Mouse (Mus musculus): ENCODE measurements at regions not wholly inside any gene's neighbourhood (a gene's known extent, or its start where the extent isn't known, plus 50 kb on each side); places are given as distances from the start of the nearest gene placed in this dataset.
"Not testable (repeated sequence)": the region's sequence is repeated elsewhere in the genome, so short reads cannot be mapped to it uniquely, and the experiment has no call there.

- no peak overlapping the region for H3K4me3 ChIP-seq (ENCODE audit: low read length)
- no peak overlapping the region for H3K27ac ChIP-seq (ENCODE audit: low read depth, low read length)
- H3K9me3 ChIP-seq (ENCODE audit: control insufficient read depth, low read length), result no peaks in the 10 kb centered on the region
- H3K36me3 ChIP-seq (ENCODE audit: control insufficient read depth, insufficient read depth, low read length), result no peaks in the 10 kb centered on the region
- no peak overlapping the region for H3K9ac ChIP-seq (ENCODE audit: low read depth, low read length)
- no peaks in the 10 kb centered on the region for H3K27me3 ChIP-seq (replicated peaks; ENCODE audit: control insufficient read depth, insufficient read depth, low read length)
- no peak for ATAC-seq
- H3K4me2 ChIP-seq (ENCODE audit: low read length), result no peak overlapping the region
- 85% methylated on average over 4 of the region's 4 CpGs for WGBS
- H3K4me1 ChIP-seq (ENCODE audit: control insufficient read depth, insufficient read depth, low read depth, low read length), result no peaks in the 10 kb centered on the region
Measured at GRCm38 (mm10) chr3:21774172-21774842, 302.1 kb upstream of the Tbl1xr1 start.

GRCm38 (mm10) chr3:21778789-21779188 is 297.7 kb upstream of the Tbl1xr1 start:
- Histone ChIP-seq H3K4me1 (ENCODE audit: control insufficient read depth, insufficient read depth, low read depth, low read length) (no peaks in the 10 kb centered on the region), H3K27ac (ENCODE audit: low read depth, low read length) (no peak overlapping the region), H3K4me3 (ENCODE audit: low read length) (no peak overlapping the region), H3K27me3 (replicated peaks; ENCODE audit: control insufficient read depth, insufficient read depth, low read length) (no peaks in the 10 kb centered on the region), H3K36me3 (ENCODE audit: control insufficient read depth, insufficient read depth, low read length) (no peaks in the 10 kb centered on the region), H3K9me3 (ENCODE audit: control insufficient read depth, low read length) (no peaks in the 10 kb centered on the region), H3K9ac (ENCODE audit: low read depth, low read length) (no peak overlapping the region), H3K4me2 (ENCODE audit: low read length) (no peak overlapping the region)
- ATAC-seq, result no peak
- WGBS, result 74% methylated on average over 4 of the region's 4 CpGs

- WGBS, result 52% methylated on average over 4 of the region's 4 CpGs
- no peaks in the 10 kb centered on the region for H3K4me1 ChIP-seq (ENCODE audit: control insufficient read depth, insufficient read depth, low read depth, low read length)
- no peak overlapping the region for H3K27ac ChIP-seq (ENCODE audit: low read depth, low read length)
- no peaks in the 10 kb centered on the region for H3K36me3 ChIP-seq (ENCODE audit: control insufficient read depth, insufficient read depth, low read length)
- no peak overlapping the region for H3K4me3 ChIP-seq (ENCODE audit: low read length)
- no peak overlapping the region for H3K4me2 ChIP-seq (ENCODE audit: low read length)
- H3K9me3 ChIP-seq (ENCODE audit: control insufficient read depth, low read length), result no peaks in the 10 kb centered on the region
- no peak for ATAC-seq
- no peak overlapping the region for H3K9ac ChIP-seq (ENCODE audit: low read depth, low read length)
- H3K27me3 ChIP-seq (replicated peaks; ENCODE audit: control insufficient read depth, insufficient read depth, low read length), result no peaks in the 10 kb centered on the region
Measured at GRCm38 (mm10) chr3:21791983-21792631, 284.3 kb upstream of the Tbl1xr1 start.

- Histone ChIP-seq H3K9ac (ENCODE audit: low read depth, low read length) (no peak overlapping the region), H3K9me3 (ENCODE audit: control insufficient read depth, low read length) (no peaks in the 10 kb centered on the region), H3K4me3 (ENCODE audit: low read length) (no peak overlapping the region), H3K27ac (ENCODE audit: low read depth, low read length) (no peak overlapping the region), H3K4me1 (ENCODE audit: control insufficient read depth, insufficient read depth, low read depth, low read length) (no peaks in the 10 kb centered on the region), H3K4me2 (ENCODE audit: low read length) (no peak overlapping the region), H3K27me3 (replicated peaks; ENCODE audit: control insufficient read depth, insufficient read depth, low read length) (no peaks in the 10 kb centered on the region), H3K36me3 (ENCODE audit: control insufficient read depth, insufficient read depth, low read length) (no peaks in the 10 kb centered on the region)
- ATAC-seq, result peak; percentile 84
- WGBS, result 9% methylated on average over 1 of the region's 1 CpGs
Measured at GRCm38 (mm10) chr3:21798139-21798538, 278.3 kb upstream of the Tbl1xr1 start.

- not testable (repeated sequence) for H3K27me3 ChIP-seq (replicated peaks; ENCODE audit: control insufficient read depth, insufficient read depth, low read length); H3K9me3 ChIP-seq (ENCODE audit: control insufficient read depth, low read length); H3K4me1 ChIP-seq (ENCODE audit: control insufficient read depth, insufficient read depth, low read depth, low read length); H3K27ac ChIP-seq (ENCODE audit: low read depth, low read length); H3K36me3 ChIP-seq (ENCODE audit: control insufficient read depth, insufficient read depth, low read length); ATAC-seq; H3K4me3 ChIP-seq (ENCODE audit: low read length); H3K4me2 ChIP-seq (ENCODE audit: low read length); H3K9ac ChIP-seq (ENCODE audit: low read depth, low read length)
- WGBS, result 87% methylated on average over 2 of the region's 2 CpGs
Measured at GRCm38 (mm10) chr3:21803886-21804285, 272.6 kb upstream of the Tbl1xr1 start.

- H3K27me3 ChIP-seq (replicated peaks; ENCODE audit: control insufficient read depth, insufficient read depth, low read length), result no peaks in the 10 kb centered on the region
- H3K36me3 ChIP-seq (ENCODE audit: control insufficient read depth, insufficient read depth, low read length), result no peaks in the 10 kb centered on the region
- no peak overlapping the region for H3K4me2 ChIP-seq (ENCODE audit: low read length)
- H3K9me3 ChIP-seq (ENCODE audit: control insufficient read depth, low read length), result no peaks in the 10 kb centered on the region
- no peak overlapping the region for H3K27ac ChIP-seq (ENCODE audit: low read depth, low read length)
- H3K4me3 ChIP-seq (ENCODE audit: low read length), result no peak overlapping the region
- ATAC-seq, result no peak
- peaks cover 7% of the 10 kb centered on the region for H3K4me1 ChIP-seq (ENCODE audit: control insufficient read depth, insufficient read depth, low read depth, low read length)
- H3K9ac ChIP-seq (ENCODE audit: low read depth, low read length), result no peak overlapping the region
- 93% methylated on average over 2 of the region's 2 CpGs for WGBS
Measured at GRCm38 (mm10) chr3:21806494-21807157, 269.8 kb upstream of the Tbl1xr1 start.

GRCm38 (mm10) chr3:21808539-21808938 is 267.9 kb upstream of the Tbl1xr1 start:
- Histone ChIP-seq H3K27ac (ENCODE audit: low read depth, low read length) (no peak overlapping the region), H3K4me2 (ENCODE audit: low read length) (no peak overlapping the region), H3K9ac (ENCODE audit: low read depth, low read length) (no peak overlapping the region), H3K27me3 (replicated peaks; ENCODE audit: control insufficient read depth, insufficient read depth, low read length) (no peaks in the 10 kb centered on the region), H3K36me3 (ENCODE audit: control insufficient read depth, insufficient read depth, low read length) (no peaks in the 10 kb centered on the region), H3K4me3 (ENCODE audit: low read length) (no peak overlapping the region), H3K4me1 (ENCODE audit: control insufficient read depth, insufficient read depth, low read depth, low read length) (peaks cover 7% of the 10 kb centered on the region), H3K9me3 (ENCODE audit: control insufficient read depth, low read length) (no peaks in the 10 kb centered on the region)
- no peak for ATAC-seq
- 49% methylated on average over 2 of the region's 2 CpGs for WGBS

GRCm38 (mm10) chr3:21809769-21810470 is 266.5 kb upstream of the Tbl1xr1 start:
- Histone ChIP-seq H3K4me1 (ENCODE audit: control insufficient read depth, insufficient read depth, low read depth, low read length) (peaks cover 7% of the 10 kb centered on the region), H3K27ac (ENCODE audit: low read depth, low read length) (peak overlapping the region; percentile 2), H3K27me3 (replicated peaks; ENCODE audit: control insufficient read depth, insufficient read depth, low read length) (no peaks in the 10 kb centered on the region), H3K9me3 (ENCODE audit: control insufficient read depth, low read length) (no peaks in the 10 kb centered on the region), H3K9ac (ENCODE audit: low read depth, low read length) (no peak overlapping the region), H3K36me3 (ENCODE audit: control insufficient read depth, insufficient read depth, low read length) (no peaks in the 10 kb centered on the region), H3K4me3 (ENCODE audit: low read length) (no peak overlapping the region), H3K4me2 (ENCODE audit: low read length) (no peak overlapping the region)
- ATAC-seq, result peak; percentile 91
- WGBS, result 5% methylated on average over 2 of the region's 2 CpGs

GRCm38 (mm10) chr3:21813401-21813800 is 263.1 kb upstream of the Tbl1xr1 start:
- 86% methylated on average over 1 of the region's 1 CpGs for WGBS
- ATAC-seq, result no peak
- no peak overlapping the region for H3K4me2 ChIP-seq (ENCODE audit: low read length)
- H3K36me3 ChIP-seq (ENCODE audit: control insufficient read depth, insufficient read depth, low read length), result no peaks in the 10 kb centered on the region
- H3K27ac ChIP-seq (ENCODE audit: low read depth, low read length), result no peak overlapping the region
- no peak overlapping the region for H3K9ac ChIP-seq (ENCODE audit: low read depth, low read length)
- H3K4me1 ChIP-seq (ENCODE audit: control insufficient read depth, insufficient read depth, low read depth, low read length), result peaks cover 7% of the 10 kb centered on the region
- H3K27me3 ChIP-seq (replicated peaks; ENCODE audit: control insufficient read depth, insufficient read depth, low read length), result no peaks in the 10 kb centered on the region
- H3K9me3 ChIP-seq (ENCODE audit: control insufficient read depth, low read length), result no peaks in the 10 kb centered on the region
- no peak overlapping the region for H3K4me3 ChIP-seq (ENCODE audit: low read length)
